Mouse (Mus musculus) 3T3-L1 (cell line): Measurements from ENCODE around the gene S100a5.

Experiments
- DNase-seq: peaks from one replicate; pipeline ENCODE4 v3.0.0-alpha.2; 2015; ENCODE audit warnings: low read depth, low spot score

The S100a5 gene

DNA sequence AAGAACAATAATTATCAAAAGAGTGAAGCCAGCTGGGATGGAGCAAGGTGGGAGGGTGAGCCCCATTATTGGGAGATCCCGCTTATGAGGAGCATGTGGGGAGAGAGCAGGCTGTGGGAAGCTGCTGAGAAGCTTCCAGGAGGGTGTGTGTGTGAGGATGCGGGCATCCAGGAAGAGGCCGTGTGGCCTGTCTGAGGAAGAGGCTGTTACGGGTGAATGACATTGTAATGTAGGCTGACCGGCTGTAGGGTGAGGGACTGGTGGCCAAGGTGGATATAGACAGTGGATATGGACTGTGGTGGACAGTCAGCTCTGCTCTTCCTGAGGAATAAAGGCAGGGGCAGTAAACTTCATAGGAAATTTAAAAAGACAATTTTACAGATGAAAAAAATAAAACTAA, 17.2 kb downstream of the S100a5 start:
- no peak for DNase-seq

DNA sequence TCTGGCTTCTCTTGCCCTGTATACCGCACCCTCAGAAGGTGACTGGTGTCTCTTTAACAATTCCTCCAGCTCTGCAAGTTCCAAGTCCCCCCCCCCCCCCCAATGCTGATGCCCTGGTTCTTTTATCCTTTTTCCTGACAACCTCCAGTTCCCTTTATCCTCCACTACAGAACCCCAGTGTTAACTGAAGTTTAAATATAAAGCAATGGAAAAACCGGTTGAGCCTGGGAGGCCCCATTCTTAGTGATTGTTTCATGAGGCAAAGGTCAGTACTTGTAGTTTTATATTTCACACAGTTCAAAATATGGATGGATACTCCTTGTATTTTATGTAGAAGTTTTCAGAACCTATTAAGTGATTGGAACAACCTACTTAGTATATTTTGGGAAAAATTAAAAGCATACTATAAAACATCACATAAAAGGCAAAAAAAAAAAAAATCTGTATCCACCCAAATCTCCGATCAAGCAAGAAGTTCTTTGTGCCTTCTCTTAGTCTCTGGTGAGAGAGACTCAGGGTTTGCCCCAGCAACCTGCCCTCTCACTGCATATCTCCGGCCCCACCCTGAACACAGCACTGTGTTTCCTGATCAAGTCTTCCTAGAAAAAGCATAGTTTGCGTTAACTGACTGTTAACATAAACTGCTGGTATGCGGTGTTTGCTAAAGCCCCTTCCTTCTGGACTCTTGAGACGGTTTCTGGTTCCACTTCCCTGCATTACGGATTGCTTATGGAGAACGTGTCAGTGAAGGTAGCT, 18.1 kb downstream of the S100a5 start:
- no peak for DNase-seq

DNA sequence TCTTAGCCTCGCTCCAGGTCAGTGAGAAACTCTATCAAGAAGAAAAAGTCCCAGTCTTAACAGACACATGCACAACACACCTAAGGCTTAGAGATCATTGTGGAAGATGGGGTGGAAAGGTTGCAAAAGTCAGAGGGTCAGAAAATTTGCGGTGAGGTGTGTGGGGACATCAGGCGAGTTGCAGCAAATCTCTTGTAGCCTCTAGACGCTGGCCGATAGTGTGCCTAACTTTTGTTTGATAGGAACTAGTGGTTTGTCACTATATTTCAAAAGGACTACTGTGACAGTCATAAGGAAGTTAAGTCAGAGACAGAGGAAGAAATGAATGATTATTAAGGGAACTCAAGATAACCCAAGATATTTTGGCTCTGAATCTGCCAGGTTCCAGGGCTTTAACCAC, 19.0 kb downstream of the S100a5 start:
- DNase-seq: no peak

DNA sequence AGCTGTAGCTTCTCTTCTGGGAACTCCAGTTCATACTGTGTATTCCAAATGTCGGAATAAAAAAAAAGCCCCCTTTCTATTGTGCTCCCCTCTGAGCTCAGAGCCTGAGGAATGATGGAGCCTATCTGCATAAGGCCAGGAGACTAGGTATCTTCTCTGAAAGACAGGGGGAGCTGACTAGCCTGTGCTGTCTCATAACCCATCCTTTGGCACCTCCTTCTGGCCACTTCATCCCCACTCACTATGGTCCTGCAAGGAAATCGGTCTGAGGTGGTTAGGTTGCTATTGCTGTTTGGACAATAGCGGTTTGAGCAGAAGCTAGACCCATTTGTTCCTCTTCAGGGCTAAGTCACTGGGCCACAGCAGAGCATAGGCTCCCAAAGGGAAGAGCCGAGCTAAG, 19.5 kb downstream of the S100a5 start:
- DNase-seq: peak; percentile 87

DNA sequence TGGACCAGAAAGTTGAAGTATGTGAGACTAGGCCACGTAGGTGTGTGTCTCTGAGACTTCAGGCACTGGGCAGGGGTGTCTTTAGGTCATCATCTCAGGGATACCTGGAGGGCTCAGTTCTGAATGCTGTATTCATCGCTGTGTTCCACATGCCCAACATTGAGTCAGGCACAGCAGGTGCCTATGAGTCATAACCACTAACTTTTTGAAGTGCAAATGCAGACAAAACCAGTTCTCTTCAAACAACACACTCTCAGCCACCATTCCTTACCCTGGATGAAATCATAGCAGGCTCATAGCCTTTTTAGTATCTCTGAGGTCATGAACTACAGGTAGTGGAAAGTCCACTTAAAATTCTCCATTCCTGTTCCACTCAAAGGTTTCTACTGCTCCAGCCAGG, 21.0 kb downstream of the S100a5 start:
- no peak for DNase-seq

- DNase-seq: no peak
Observed at GRCm38 (mm10) chr3:90631984-90632383, 23.7 kb downstream of the S100a5 start.

GRCm38 (mm10) chr3:90638511-90639275, 30.4 kb downstream of the S100a5 start:
- DNase-seq: peak; percentile 59

GRCm38 (mm10) chr3:90639511-90640154, 31.3 kb downstream of the S100a5 start:
- DNase-seq: no peak

GRCm38 (mm10) chr3:90640981-90641380, 32.7 kb downstream of the S100a5 start:
- DNase-seq: peak; percentile 64

- DNase-seq: peak; percentile 77
Observed at GRCm38 (mm10) chr3:90644220-90644619, 35.9 kb downstream of the S100a5 start.

DNA sequence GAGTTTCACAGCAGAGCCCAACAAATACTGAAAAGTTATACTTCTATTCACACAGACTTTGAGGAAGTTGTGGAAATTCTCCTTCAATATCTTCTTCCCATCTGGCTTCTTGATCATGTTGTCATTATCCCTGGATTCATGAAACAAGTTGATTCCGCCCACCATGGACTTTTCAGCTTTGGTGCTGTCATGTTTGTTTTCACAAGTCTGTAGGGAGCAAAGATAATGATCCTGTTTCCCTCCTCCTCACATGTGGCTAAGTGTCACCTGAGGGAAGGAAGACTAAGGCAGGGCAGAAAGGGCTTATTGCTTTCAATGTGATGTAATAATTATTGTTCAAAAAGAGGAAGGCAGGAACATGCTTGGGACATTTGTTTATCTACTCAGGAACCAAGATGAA, 39.0 kb downstream of the S100a5 start:
- no peak for DNase-seq

DNA sequence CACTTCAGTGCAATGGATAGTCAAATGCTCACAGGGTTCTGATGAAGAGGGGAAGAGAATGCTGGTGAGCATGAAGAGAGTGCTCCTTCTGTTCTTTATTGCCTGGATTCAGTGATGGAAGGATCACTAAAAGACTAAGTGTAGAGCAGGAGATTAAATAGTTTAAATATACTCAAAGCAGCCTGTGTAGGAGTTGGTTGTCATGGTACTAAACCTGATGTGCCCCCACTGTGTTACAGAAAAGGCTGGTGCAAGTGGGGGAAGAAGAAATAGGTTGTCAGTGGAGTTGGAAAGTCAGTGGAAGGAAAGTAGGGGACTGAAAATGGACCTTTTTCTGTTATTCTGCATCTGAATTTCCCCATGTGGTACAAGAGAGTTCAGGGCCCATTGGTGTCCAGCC, 40.7 kb downstream of the S100a5 start:
- no peak for DNase-seq

GRCm38 (mm10) chr3:90649832-90650231, 41.5 kb downstream of the S100a5 start:
- DNase-seq: no peak

GRCm38 (mm10) chr3:90652878-90653508, 44.7 kb downstream of the S100a5 start:
- DNase-seq: peak; percentile 94

DNA sequence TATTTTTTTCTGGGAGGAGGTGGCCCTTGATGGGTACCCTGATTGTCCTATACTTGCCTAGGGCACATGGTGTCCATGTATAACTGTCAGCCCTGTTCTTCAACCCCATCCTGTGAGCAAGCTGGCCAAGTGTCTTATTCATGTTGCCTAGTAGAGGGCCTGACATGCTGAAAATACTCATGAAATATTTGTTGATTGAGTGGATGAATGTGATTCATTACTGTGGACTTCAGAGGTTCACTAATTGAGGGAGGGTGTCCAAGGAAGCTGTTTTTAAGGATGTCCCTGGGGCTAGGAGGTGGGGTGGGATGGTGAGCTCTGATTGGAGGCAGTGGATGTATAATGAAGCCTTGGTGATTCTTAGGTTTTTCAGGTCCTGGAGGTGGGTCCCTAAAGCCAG, 45.4 kb downstream of the S100a5 start, which contains the start of gene S100a7a:
S100a7a (plus strand) TSS at position 301 of the 400 bp plus-strand sequence.
- no peak for DNase-seq

GRCm38 (mm10) chr3:90657405-90657804, 49.1 kb downstream of the S100a5 start:
- peak; percentile 50 for DNase-seq

DNA sequence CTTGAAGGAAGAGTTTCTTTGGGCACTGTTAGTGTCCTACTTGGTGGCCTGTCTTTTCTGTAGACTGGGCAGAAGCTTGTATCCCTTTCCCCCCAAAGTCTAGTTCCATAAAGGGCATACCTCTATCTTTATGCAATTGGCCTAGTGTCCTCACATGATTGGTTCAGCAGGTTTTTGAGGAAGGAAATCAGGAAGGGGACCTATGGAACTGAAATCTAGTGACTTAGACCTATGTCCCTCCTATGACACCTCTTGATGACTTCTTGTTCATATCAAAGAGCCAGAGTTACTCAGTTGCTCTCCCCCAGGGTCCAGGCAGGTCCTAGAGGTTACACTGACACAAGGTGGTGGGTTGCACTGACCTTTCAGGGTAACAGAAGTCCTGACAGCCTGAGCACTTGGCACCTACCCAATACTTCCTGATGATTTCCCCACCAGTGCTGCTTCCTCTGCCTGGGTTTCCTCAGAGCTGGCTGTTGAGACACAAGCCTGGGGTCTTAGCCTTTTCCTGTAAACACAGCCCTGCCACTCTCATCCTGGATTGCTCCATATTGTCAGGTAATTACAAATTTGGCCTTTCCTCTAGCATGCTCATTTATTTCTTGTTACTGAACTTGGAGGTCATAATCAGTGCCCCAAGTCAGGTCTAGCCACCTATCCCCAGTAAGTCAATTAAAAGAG, 51.2 kb downstream of the S100a5 start:
- no peak for DNase-seq
